Mouse (Mus musculus): ENCODE measurements at regions not wholly inside any gene's neighbourhood (a gene's known extent, or its start where the extent isn't known, plus 50 kb on each side); places are given as distances from the start of the nearest gene placed in this dataset.

DNA sequence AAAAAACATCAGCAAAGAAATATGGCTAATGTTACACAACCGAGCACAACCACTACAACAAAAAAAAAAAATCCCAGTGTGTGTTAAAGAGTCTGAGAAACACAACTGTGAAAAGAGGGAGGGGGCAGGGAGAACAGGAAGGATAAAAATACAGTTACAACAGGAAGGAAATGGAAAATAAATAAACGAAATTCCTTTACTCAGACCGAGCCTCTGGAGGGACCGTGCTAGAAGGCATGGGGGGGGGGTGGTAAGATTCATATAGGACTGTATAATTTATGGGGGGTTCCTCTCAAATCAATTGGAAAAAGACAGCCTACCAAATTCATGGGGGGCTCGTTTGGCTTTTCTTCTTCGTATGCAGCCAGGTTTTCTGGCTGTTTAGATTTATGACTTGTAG, 228.5 kb downstream of the Kcnrg start:
- TF ChIP-seq CTCF (IDR thresholded peaks at IDR 0.05; ENCODE audit: control insufficient read depth, insufficient read depth, insufficient read length) (no peak), MYOG (IDR thresholded peaks at IDR 0.05; ENCODE audit: control insufficient read depth, extremely low read depth, insufficient read length) (no peak)

Measured in C2C12 (cell line).